14 mouse cellular contexts compared by ENCODE assay signal in genomic region chr11:24316198-24316597, GRCm38 (mm10).
A peak's percentile ranks its signal among the peaks of the same experiment; 100 is the strongest.
DNase-seq lines count a peak whose midpoint lies in the region; ATAC-seq lines count a peak whose summit lies in the region.
"Had no signal": no experiment of that assay in that cellular context is flagged by ENCODE, and none has a peak within 500 bp of the region (broad histone marks: within the 10 kb centered on the region; RNA-seq: fewer than 3 reads in every experiment).

No protein-coding gene starts in this region.

- H3K9me3 ChIP-seq in heart, embryonic 12.5 days (replicated peaks): no peaks in the 10 kb centered on the region

- ATAC-seq in frontal cortex, adult (ENCODE audit: low TSS enrichment): peak; percentile 77
- no peak for ATAC-seq in heart, embryonic 12.5 days (ENCODE audit: insufficient number of reproducible peaks, low FRiP score)

- DNase-seq in frontal cortex, postnatal 25 days (ENCODE audit: low spot score in 2 of 2): no peak
- DNase-seq in retina, adult 2 months (ENCODE audit: low read depth, low spot score): peak; percentile 8
- DNase-seq in retina, embryonic 14.5 days (ENCODE audit: low spot score): no peak
- peak; percentile 25 to 45 for DNase-seq in frontal cortex, postnatal 36 days (ENCODE audit: low spot score in 2 of 2)
- DNase-seq in telencephalon, adult 2 months (ENCODE audit: low read depth, low spot score): peak; percentile 16
- DNase-seq in kidney, postnatal 25 days: no peak
- DNase-seq: lung, postnatal 4 days; thymus, adult 18-20 months had no signal

- no peaks in the 10 kb centered on the region for H3K4me1 ChIP-seq in heart, embryonic 12.5 days (replicated peaks)

- no peak overlapping the region for H3K4me3 ChIP-seq in heart, embryonic 12.5 days
- H3K4me3 ChIP-seq: erythroblast, embryonic 14.5 days; heart, adult 2 months had no signal

- no peak overlapping the region for H3K9ac ChIP-seq in heart, embryonic 12.5 days
- H3K9ac ChIP-seq: liver, embryonic 14.5 days had no signal

- H3K36me3 ChIP-seq in heart, embryonic 12.5 days: no peaks in the 10 kb centered on the region

- no peaks in the 10 kb centered on the region for H3K27me3 ChIP-seq in heart, embryonic 12.5 days (replicated peaks)
- H3K27me3 ChIP-seq: CH12.LX had no signal

- no peak overlapping the region for H3K4me2 ChIP-seq in heart, embryonic 12.5 days

- no peak overlapping the region for H3K27ac ChIP-seq in heart, embryonic 12.5 days (ENCODE audit: poor library complexity, severe bottlenecking)
- H3K27ac ChIP-seq: heart, adult 2 months; liver, embryonic 14.5 days had no signal

- WGBS in heart, embryonic 12.5 days: 67% methylated on average over 4 of the region's 4 CpGs

Comparison
In these comparisons a context has a peak if more than half of its experiments do, and no peak if none do; other contexts are left out.
1. DNase-seq: peak in retina, adult 2 months (single experiment), frontal cortex, postnatal 36 days (2 of 2) and telencephalon, adult 2 months (single experiment); none in frontal cortex, postnatal 25 days (0 of 2), retina, embryonic 14.5 days (single experiment) and kidney, postnatal 25 days (0 of 2).